Mouse (Mus musculus): ENCODE measurements around the gene Msantd2.

Gene Msantd2

DNA sequence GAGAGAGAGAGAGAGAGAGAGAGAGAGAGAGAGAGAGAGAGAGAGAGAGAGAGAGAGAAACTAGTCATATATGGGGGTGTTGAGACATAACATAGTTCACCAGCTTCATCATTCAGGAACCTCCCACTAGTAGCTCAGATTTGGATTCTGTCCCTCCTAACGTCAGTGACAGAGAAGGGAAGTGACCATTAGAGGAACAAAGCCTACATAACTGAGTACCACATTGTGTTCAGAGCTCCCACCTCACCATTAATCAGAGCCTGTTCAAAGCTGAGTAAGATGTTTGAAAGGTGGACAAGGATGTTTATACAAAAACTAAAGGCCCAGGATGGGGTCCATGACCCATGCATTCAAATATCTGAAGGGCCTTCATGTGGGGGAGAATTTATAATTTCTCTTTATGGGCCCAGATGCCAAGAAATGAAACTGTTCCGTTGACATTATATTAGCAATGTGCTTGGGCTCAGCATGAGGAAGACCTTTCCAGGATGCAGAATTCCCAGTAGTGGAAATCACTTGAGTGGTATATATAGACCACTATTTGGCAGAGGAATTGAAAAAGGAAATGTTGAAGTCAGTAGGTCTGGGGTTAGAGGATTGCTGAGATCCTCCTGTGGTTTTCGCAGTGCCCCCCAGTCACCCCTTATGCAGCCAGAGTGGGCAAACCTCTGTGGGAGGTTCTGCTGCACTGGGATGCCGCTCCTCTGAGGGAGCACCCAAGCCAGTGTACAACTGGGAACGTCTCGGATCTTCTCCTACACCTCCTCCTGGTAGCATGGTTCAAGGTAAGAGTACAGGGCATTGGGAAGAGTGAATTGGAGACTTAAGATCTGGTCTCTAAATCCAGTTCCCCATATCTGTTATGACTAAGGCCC lies 51.8 kb downstream of the Msantd2 start:
- DNase-seq (ENCODE audit: low read depth, low spot score), result no peak

GRCm38 (mm10) chr9:37541851-37542642 lies 52.9 kb downstream of the Msantd2 start:
- peak; percentile 10 for DNase-seq (ENCODE audit: low read depth, low spot score)

- no peak for DNase-seq (ENCODE audit: low read depth, low spot score)
Observed at GRCm38 (mm10) chr9:37543869-37544440, 54.8 kb downstream of the Msantd2 start.

GRCm38 (mm10) chr9:37544447-37545165 lies 55.5 kb downstream of the Msantd2 start:
- peak; percentile 87 for DNase-seq (ENCODE audit: low read depth, low spot score)

GRCm38 (mm10) chr9:37545166-37545610 lies 56.1 kb downstream of the Msantd2 start:
- DNase-seq (ENCODE audit: low read depth, low spot score), result no peak

DNA sequence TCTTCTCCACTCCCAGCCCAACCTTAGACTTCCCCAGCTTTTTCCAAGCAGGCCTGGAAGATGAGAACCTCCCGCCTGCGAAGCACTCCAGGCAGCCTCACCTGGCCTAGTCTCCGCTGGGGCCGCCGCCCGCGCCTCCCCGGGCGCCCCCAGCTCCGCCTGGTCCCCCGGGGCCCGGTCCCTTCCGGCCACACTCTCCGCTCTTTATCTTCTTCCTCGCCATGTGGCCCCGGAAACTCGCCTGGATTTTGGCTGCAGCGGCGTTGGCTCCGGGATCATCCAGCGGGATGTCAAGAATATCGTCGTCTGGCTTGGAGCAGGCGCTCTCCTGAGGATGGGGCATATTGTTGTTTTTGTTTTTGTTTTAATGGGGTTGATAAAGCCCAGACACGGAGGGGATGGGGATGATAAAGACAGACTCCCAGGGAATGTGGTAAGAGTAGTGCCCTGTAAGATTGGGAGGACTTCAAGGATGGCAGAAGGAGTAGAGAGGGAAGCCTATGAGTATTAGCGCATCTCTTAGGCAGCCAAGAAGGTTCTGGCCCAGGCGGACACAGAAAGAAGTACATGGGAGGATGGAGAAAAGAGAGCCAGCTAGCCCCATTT lies 56.8 kb downstream of the Msantd2 start:
- DNase-seq (ENCODE audit: low read depth, low spot score), result peak; percentile 12

DNA sequence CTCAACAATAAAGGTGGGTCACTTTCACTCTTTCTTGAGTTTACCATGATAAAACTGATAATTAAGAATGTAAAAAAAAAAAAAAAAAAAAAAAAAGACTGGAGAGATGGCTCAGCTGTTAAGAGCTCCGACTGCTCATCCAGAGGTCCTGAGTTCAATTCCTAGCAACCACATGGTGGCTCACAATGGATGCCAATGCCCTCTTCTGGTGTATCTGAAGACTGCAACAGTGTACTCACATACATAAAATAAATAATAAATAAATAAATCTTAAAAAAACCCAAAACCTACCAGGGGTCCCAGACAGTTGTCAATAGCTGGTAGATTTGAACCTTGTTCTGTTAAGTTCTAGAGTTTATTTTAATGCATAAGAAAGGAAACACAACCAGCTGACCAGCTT lies 57.8 kb downstream of the Msantd2 start:
- DNase-seq (ENCODE audit: low read depth, low spot score), result peak; percentile 45

- no peak for DNase-seq (ENCODE audit: low read depth, low spot score)
Observed at GRCm38 (mm10) chr9:37550435-37550834, 61.3 kb downstream of the Msantd2 start.

GRCm38 (mm10) chr9:37551751-37552531 lies 62.8 kb downstream of the Msantd2 start:
- DNase-seq (ENCODE audit: low read depth, low spot score), result no peak

DNA sequence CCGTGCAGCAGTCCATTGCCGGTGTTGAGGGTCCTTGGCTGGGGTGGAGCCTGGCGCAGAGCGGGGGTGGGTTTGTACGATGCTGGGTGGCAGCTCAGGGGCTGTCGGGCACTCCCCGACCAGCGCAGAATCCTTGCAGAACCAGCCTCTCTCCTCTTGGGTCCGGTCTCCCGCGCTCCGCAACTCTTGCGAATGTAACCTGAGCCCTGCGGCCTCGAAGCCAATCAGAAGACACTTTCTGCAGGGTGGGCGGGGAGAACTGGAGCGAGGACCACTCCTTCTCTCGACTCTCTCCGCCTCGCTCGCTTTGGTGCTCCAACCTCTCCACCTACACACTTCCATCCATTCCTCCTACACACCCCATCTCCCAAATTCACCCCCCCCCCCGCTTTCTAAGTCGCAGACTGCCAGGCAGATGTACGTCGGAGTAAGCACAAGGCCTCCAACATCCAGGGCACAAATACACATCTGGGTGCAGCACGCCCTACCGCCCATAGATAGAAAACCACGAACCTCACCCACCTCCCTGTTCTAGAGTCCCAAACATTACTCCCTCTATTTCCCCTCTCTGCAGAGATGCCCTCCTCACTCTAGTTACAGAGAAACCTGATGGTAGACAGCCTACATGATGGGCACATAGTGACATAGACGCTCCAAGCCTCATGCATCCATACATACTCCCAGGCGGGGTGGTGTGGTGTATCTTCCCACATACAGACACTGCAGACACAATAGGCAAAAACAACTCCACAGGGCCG lies 63.6 kb downstream of the Msantd2 start, which contains the start of gene Nrgn:
Gene Nrgn, minus strand, starts transcription at position 369 of the 758 bp plus-strand sequence.
- DNase-seq (ENCODE audit: low read depth, low spot score), result peak; percentile 95

- DNase-seq (ENCODE audit: low read depth, low spot score), result no peak
Observed at GRCm38 (mm10) chr9:37554279-37554678, 65.2 kb downstream of the Msantd2 start.

DNA sequence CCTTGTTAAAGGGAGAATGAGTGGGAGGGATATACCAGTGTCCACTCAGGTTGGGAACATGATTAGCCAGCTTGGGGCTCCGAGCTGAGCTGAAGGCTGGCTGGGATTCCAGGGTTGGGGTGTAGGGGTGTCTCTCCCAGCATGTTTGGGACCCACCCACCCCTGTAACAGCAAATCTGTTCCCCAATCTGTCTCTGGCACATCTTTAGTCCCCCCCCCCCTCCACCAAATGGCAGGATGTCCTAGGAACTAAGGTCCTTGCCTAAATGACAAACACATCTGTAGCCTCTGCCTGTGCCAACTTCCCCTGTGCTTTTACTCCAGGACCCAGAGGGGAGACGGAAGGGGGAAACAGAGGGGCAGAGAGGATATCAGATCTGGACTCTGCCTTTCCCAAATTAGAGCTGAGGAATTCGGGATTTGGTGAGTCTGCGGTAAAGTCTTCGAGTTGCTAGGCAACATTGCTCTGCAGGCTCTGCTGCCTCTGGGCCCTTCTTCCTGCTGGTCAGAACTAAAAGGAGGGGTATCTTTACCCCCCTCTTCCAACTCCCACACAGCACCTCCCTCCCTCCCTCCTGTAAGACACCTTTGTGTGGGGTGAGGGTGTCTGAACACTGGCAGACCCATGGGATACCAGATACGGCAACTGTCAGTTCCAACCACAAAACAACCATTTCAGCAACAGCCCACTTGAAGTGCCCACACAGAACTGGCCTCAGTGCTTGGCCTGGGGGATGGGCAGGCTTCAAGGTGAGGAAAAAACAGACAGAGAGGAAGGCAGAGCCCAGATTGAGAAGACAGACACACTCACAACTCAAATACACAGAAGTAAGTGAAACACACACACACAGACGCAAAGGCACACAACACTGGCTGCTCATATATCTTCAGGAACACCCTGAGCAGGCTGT lies 66.0 kb downstream of the Msantd2 start, which contains the start of gene Siae:
Gene Siae, plus strand, starts transcription at position 861 of the 911 bp plus-strand sequence.
- no peak for DNase-seq (ENCODE audit: low read depth, low spot score)

DNA sequence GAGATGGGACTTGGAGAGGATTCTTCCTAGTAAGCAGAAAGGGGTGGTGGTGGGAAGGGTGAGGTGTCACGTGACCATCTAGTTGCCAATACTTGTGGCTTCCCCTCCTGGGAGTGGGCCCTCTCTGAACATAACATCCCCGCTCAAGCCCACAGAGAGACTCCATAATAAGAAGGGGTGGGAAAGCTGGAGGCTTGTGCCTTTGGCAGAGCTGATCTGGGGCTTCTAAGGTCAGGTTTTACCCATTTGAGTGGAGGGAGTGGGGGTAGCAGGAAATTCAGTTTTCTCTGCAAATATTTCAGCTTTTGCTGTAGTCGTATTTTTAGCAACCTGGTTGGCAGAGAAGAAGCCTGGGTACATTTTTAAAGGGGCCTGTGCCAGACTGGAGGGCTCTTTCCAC lies 67.2 kb downstream of the Msantd2 start:
- DNase-seq (ENCODE audit: low read depth, low spot score), result no peak

DNA sequence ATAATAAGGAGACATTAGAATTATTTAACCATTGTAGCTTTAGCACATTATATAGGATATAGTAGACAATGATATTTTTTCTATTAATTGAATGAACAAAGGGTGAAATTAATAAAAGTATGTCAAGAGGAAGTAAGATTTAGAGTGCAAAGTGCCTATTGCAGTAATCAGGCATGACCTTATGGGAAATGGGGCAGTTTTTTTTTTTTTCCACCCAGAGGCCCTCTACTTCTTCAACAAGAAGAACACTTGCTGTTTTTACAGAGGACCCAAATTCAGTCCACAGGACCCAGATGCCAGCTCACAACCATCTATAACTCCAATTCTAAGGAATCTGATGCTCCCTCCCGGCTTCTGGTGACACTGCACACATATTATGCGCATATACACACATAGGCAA lies 71.5 kb downstream of the Msantd2 start:
- no peak for DNase-seq (ENCODE audit: low read depth, low spot score)

DNA sequence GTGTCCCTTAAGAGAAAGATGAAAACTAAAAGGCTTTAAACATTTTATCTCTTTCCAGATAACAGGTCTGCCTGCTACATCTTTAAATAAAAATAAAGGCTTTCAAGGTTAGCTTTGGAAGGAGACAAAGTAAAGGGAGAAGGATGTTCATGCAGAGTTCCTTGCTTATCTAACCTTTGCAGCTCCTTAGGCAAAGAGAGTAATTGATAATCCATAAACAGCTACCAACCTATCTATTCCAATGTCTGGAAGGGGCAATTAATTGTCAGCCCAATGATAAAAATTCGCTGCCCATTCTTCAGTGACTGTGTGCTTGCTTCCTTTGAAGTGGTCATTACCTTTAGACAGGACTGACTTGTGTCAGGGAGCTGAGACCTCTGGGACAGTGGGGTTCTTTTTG lies 74.7 kb downstream of the Msantd2 start:
- DNase-seq (ENCODE audit: low read depth, low spot score), result no peak

DNA sequence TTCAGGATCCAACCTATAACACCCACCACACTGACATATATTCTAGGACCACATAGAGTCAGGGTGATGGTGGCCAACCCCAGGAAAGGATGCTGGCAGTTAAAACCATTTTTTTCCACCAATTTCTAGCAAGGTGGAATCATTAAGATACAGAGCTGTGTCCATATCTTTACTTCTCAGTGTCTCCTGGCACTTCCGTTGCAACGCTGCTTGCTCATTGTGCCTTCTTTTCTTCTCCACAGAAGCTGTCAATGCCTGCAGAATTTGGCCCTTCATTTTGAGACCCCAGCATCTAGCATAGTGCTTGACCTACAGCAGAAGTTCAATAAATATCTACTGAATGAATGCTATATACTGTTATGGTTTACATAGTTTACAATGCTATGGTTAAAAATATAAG lies 77.9 kb downstream of the Msantd2 start:
- no peak for DNase-seq (ENCODE audit: low read depth, low spot score)

GRCm38 (mm10) chr9:37567454-37567853 lies 78.3 kb downstream of the Msantd2 start:
- no peak for DNase-seq (ENCODE audit: low read depth, low spot score)

DNA sequence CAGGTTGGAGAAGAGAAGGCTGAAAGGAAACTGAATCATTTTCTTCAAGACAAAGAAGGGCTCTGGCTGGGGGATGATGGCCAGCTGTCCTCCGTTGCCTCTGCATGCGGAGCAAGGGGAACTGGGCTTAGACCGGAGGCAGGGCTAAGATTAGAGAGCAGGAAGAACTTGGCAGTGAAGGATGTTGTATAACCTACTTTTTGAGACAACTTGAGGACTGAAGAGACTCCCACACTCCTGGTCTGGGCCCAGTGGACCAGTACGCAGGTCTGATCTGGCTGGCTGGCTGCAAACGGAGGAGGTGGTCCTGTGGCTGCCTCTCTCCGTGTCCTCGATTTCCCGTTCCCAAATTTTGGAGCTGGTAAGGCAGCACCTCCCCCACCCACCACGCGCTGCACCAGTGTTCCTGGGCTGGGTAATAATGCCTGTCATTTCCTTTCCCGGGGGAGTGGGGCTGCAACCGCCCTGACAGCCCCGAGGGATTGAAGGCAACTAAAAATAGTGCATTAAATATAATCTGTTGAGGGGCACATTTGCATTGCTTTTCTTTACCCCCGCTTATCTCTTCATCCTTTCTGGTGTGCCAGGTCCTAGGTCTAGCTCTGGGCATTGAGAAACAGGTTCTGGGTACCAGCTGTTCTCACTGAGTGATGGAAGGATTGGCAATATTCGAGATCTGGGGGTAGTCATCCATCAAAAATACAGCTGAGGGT lies 78.9 kb downstream of the Msantd2 start:
- DNase-seq (ENCODE audit: low read depth, low spot score), result no peak
